Mouse (Mus musculus) embryonic facial prominence, embryonic 14.5 days (tissue): ENCODE measurements around the gene Sorbs1. TPM values are rescaled to one million over a fixed set of nuclear protein-coding genes. Genes with fewer than 3 reads are reported as not detected.

Source experiments
- ATAC-seq: fragments of 200-750 bp; cut with Nextera tagmentation; 2 replicates; pipeline ENCODE4 v1.8.0; 2017; ENCODE audit warnings: low read depth, moderate number of reproducible peaks, moderate TSS enrichment
- DNase-seq: peaks from one replicate; pipeline ENCODE4 v3.0.0-alpha.2; 2015; ENCODE audit warnings: low spot score
- H3K27ac ChIP-seq: fragments of 300-500 bp; sonication (generic); replicated peaks from 2 replicates; pipeline ENCODE4 v1.5.1; 2014; ENCODE audit warnings: low read depth, mild to moderate bottlenecking, low read length, moderate library complexity
- H3K27me3 ChIP-seq: fragments of 300-500 bp; sonication (generic); replicated peaks from 2 replicates; pipeline ENCODE4 v1.6.1; 2014; ENCODE audit warnings: low read length; ENCODE audit not compliant: control insufficient read depth, insufficient read depth
- H3K36me3 ChIP-seq: fragments of 300-500 bp; sonication (generic); 2 replicates; pipeline ENCODE4 v1.6.1; 2014; ENCODE audit warnings: low read length, mixed read lengths; ENCODE audit not compliant: control insufficient read depth, insufficient read depth
- H3K4me1 ChIP-seq: fragments of 300-500 bp; sonication (generic); 2 replicates; pipeline ENCODE4 v1.6.1; 2014; ENCODE audit warnings: antibody characterized with exemption, low read length; ENCODE audit not compliant: control insufficient read depth, insufficient read depth
- H3K4me2 ChIP-seq: fragments of 300-500 bp; sonication (generic); 2 replicates; pipeline ENCODE4 v1.6.1; 2014; ENCODE audit warnings: low read depth, mild to moderate bottlenecking, low read length, moderate library complexity, mixed read lengths
- H3K4me3 ChIP-seq: fragments of 300-500 bp; sonication (generic); 2 replicates; pipeline ENCODE4 v1.5.1; 2014; ENCODE audit warnings: low read depth, mild to moderate bottlenecking, low read length
- H3K9ac ChIP-seq: fragments of 300-500 bp; sonication (generic); 2 replicates; pipeline ENCODE4 v1.6.1; 2014; ENCODE audit warnings: low read depth, mild to moderate bottlenecking, low read length, moderate library complexity, mixed read lengths
- H3K9me3 ChIP-seq: fragments of 300-500 bp; sonication (generic); 2 replicates; pipeline ENCODE4 v1.6.1; 2016; ENCODE audit warnings: low read length; ENCODE audit not compliant: control insufficient read depth
- WGBS: fragments of 180-500 bp; shearing (Covaris S2); extraction: QIAGEN DNeasy Blood & Tissue Kit; methylation state at CpG from one replicate; pipeline ENCODE4 v1.1.7; 2014; 5-methylcytosine and 5-hydroxymethylcytosine counted together
- polyA plus RNA-seq: library from polyadenylated mRNA; unstranded; fragments of >200 nt; fragmentation: Nextera tagmentation; extraction: Ambion mirVana; gene quantifications from 2 replicates; pipeline ENCODE4 v1.2.1, GENCODE M21; 2014

Gene Sorbs1
- polyA plus RNA-seq, 1 experiment from 2014 or later = 54.1 TPM

GRCm38 (mm10) chr19:40454096-40454495, 59.5 kb downstream of the Sorbs1 start:
- 96% methylated on average over 4 of the region's 4 CpGs for WGBS
- Histone ChIP-seq H3K4me1 (no peaks in the 10 kb centered on the region), H3K36me3 (no peaks in the 10 kb centered on the region)

GRCm38 (mm10) chr19:40452201-40452600, 61.4 kb downstream of the Sorbs1 start:
- Histone ChIP-seq H3K4me1 (no peaks in the 10 kb centered on the region), H3K27ac (no peak overlapping the region), H3K4me2 (no peak overlapping the region), H3K36me3 (no peaks in the 10 kb centered on the region), H3K27me3 (no peaks in the 10 kb centered on the region), H3K9ac (no peak overlapping the region), H3K9me3 (no peaks in the 10 kb centered on the region), H3K4me3 (no peak overlapping the region)
- 94% methylated on average over 2 of the region's 2 CpGs for WGBS
- DNase-seq (no peak), ATAC-seq (no peak)

More at GRCm38 (mm10) chr19:40454096-40454495, 59.5 kb downstream of the Sorbs1 start:
- ATAC-seq = no peak
- no peak overlapping the region for H3K27ac ChIP-seq
- H3K9ac ChIP-seq = no peak overlapping the region
- no peak overlapping the region for H3K4me2 ChIP-seq
- no peaks in the 10 kb centered on the region for H3K9me3 ChIP-seq
- no peak overlapping the region for H3K4me3 ChIP-seq
- DNase-seq = no peak
- H3K27me3 ChIP-seq = no peaks in the 10 kb centered on the region

- Histone ChIP-seq H3K4me1 (no peaks in the 10 kb centered on the region), H3K9me3 (no peaks in the 10 kb centered on the region), H3K27ac (no peak overlapping the region), H3K36me3 (no peaks in the 10 kb centered on the region), H3K4me2 (no peak overlapping the region), H3K27me3 (no peaks in the 10 kb centered on the region), H3K4me3 (no peak overlapping the region), H3K9ac (no peak overlapping the region)
- DNase-seq (no peak), ATAC-seq (no peak)
- 82% methylated on average over 6 of the region's 6 CpGs for WGBS
Measured at GRCm38 (mm10) chr19:40451307-40451706, 62.3 kb downstream of the Sorbs1 start.

- 94% methylated on average over 9 of the region's 9 CpGs for WGBS
- Histone ChIP-seq H3K4me1 (no peaks in the 10 kb centered on the region), H3K36me3 (no peaks in the 10 kb centered on the region), H3K9me3 (no peaks in the 10 kb centered on the region), H3K27ac (no peak overlapping the region), H3K9ac (no peak overlapping the region), H3K4me2 (no peak overlapping the region), H3K4me3 (no peak overlapping the region), H3K27me3 (no peaks in the 10 kb centered on the region)
- DNase-seq = no peak
- no peak for ATAC-seq
Measured at GRCm38 (mm10) chr19:40446525-40446924, 67.1 kb downstream of the Sorbs1 start.

GRCm38 (mm10) chr19:40442377-40442776, 71.2 kb downstream of the Sorbs1 start:
- H3K4me1 ChIP-seq = peaks cover 5% of the 10 kb centered on the region
- H3K4me3 ChIP-seq = no peak overlapping the region
- DNase-seq = no peak
- H3K27me3 ChIP-seq = no peaks in the 10 kb centered on the region
- H3K4me2 ChIP-seq = no peak overlapping the region
- H3K9me3 ChIP-seq = no peaks in the 10 kb centered on the region
- H3K27ac ChIP-seq = no peak overlapping the region
- no peak for ATAC-seq
- WGBS = 81% methylated on average over 3 of the region's 3 CpGs
- H3K36me3 ChIP-seq = no peaks in the 10 kb centered on the region
- H3K9ac ChIP-seq = no peak overlapping the region

- H3K9ac ChIP-seq = no peak overlapping the region
- H3K4me2 ChIP-seq = no peak overlapping the region
- peaks cover 5% of the 10 kb centered on the region for H3K4me1 ChIP-seq
- no peaks in the 10 kb centered on the region for H3K9me3 ChIP-seq
- ATAC-seq = no peak
- H3K4me3 ChIP-seq = no peak overlapping the region
- no peak overlapping the region for H3K27ac ChIP-seq
- H3K36me3 ChIP-seq = no peaks in the 10 kb centered on the region
- 58% methylated on average over 4 of the region's 4 CpGs for WGBS
- no peaks in the 10 kb centered on the region for H3K27me3 ChIP-seq
- DNase-seq = peak; percentile 24
Measured at GRCm38 (mm10) chr19:40440951-40441350, 72.6 kb downstream of the Sorbs1 start.

GRCm38 (mm10) chr19:40438907-40439306, 74.7 kb downstream of the Sorbs1 start:
- no peak overlapping the region for H3K9ac ChIP-seq
- H3K36me3 ChIP-seq = no peaks in the 10 kb centered on the region
- H3K4me1 ChIP-seq = peaks cover 5% of the 10 kb centered on the region
- WGBS = 87% methylated on average over 10 of the region's 10 CpGs
- H3K27ac ChIP-seq = no peak overlapping the region
- DNase-seq (no peak), ATAC-seq (no peak)
- H3K9me3 ChIP-seq = no peaks in the 10 kb centered on the region
- no peak overlapping the region for H3K4me2 ChIP-seq
- H3K4me3 ChIP-seq = no peak overlapping the region
- no peaks in the 10 kb centered on the region for H3K27me3 ChIP-seq

GRCm38 (mm10) chr19:40437651-40438068, 75.9 kb downstream of the Sorbs1 start:
- Histone ChIP-seq H3K9ac (no peak overlapping the region), H3K27me3 (no peaks in the 10 kb centered on the region), H3K36me3 (no peaks in the 10 kb centered on the region), H3K4me2 (no peak overlapping the region), H3K4me3 (no peak overlapping the region), H3K4me1 (peaks cover 10% of the 10 kb centered on the region), H3K27ac (no peak overlapping the region; the same call in 1 of the 2 replicates), H3K9me3 (no peaks in the 10 kb centered on the region)
- 44% methylated on average over 9 of the region's 9 CpGs for WGBS
- ATAC-seq (peak; percentile 74; the same call in 1 of the 2 replicates), DNase-seq (peak; percentile 49)

GRCm38 (mm10) chr19:40436465-40437200, 76.9 kb downstream of the Sorbs1 start:
- Histone ChIP-seq H3K4me1 (peaks cover 10% of the 10 kb centered on the region), H3K4me2 (no peak overlapping the region), H3K27ac (no peak overlapping the region), H3K4me3 (no peak overlapping the region), H3K36me3 (no peaks in the 10 kb centered on the region), H3K27me3 (no peaks in the 10 kb centered on the region), H3K9me3 (no peaks in the 10 kb centered on the region), H3K9ac (no peak overlapping the region)
- WGBS = 49% methylated on average over 12 of the region's 12 CpGs
- DNase-seq (peak; percentile 83), ATAC-seq (no peak; the same call in 1 of the 2 replicates)
